Mouse (Mus musculus): ENCODE results near the gene Med10.

Med10 gene

DNA sequence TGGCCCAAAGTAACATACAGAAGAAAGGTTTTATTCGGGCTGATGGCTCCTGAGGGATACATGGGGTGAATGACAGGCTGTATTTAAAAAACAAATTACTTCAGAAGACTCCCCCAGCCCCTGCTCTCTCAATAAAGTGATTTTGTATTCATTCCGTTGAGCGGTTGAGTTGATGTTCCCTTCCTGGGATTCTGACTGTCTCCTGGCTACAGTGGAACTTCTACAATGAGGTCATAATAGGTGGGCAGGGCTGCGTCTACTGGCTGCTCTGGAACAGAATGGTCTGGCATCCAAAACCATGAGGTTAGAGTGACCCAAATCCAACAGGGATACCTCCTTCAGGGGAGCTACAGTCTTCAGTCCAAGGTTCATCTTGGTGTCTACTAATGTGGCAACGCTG lies at the start of gene Med10:
Gene Med10 (plus strand): TSS at position 301 of the 400 bp plus-strand sequence.
- DNase-seq (ENCODE audit: inconsistent ontology term) = no peak

DNA sequence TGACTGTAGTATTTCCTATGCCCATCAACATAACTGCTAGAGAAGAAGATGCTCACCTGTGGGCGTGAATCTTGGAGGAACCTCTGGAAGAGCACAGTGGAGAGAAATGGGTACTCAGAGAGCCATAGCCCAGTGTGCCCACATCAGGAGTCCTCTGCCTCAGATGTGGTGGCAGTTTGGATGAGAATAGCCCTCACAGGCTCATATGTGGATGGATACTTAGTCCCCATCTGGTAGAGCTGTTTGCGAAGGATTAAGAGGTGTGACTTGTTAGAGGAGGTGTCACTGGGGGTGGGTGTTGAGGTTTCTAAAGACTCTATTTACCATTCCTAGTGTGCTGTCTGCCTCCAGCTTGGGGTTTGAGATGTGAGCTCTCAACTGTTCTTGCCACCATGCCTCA lies 49.3 kb upstream of the Med10 start:
- DNase-seq (ENCODE audit: inconsistent ontology term) = no peak

DNA sequence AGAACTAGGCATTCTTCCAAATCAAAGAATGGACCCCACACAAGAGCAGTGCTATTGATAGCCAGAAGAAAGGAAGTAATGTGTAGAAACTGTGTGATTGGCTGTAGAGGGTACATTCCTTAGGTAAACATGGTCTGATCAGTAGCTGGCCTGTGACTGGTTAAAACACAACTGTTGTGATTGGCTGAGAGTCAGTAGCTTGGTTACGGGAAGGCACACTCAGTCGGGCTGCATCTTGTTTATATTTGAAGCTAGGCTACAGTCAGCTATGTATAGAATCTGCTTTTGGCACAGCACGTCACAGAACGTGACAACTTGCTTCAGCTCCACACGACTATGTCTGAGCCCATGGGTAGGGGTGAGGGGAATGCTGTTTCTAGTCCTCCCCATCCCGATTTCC lies 43.2 kb upstream of the Med10 start:
- DNase-seq (ENCODE audit: inconsistent ontology term) = no peak

DNA sequence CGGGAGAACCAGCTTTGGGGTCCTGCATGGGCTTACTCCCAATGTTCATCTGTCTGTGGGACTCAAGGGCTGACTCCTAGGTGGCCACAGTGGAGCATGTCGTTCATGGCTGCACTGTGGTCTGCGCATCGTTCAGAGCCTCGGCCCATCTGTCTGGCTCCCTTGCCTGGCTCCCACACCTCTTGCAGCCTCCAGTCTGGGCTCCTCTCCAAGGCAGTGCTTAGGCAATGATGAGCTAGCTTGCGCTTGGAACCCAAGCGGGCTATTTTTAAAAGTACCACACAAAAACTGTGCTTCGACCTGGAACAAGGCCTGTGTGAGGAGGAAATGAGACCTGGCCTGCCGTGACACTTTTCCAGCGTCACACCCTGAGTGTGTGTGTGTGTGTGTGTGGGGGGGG lies 40.8 kb upstream of the Med10 start:
- DNase-seq (ENCODE audit: inconsistent ontology term) = peak; percentile 74

DNA sequence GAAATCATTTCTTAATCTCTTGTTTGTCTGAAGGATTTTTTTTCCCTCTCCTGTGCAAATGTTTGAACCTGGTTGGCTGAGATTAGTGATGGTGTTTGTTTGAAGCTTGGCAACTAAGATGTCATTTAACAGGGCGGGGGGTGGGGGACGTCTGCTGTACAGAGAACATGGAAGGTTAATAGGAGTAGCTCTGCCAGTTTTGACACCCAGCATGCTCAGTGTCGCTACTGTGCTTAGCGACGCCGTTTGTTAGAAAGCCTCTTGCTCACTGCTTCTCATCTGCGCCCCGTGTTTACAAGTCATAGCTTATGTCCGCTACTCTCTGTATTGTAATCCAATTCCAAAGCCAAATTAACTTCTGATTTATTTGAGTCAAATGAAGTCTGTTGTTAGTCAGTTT lies 37.5 kb upstream of the Med10 start:
- DNase-seq (ENCODE audit: inconsistent ontology term) = no peak

DNA sequence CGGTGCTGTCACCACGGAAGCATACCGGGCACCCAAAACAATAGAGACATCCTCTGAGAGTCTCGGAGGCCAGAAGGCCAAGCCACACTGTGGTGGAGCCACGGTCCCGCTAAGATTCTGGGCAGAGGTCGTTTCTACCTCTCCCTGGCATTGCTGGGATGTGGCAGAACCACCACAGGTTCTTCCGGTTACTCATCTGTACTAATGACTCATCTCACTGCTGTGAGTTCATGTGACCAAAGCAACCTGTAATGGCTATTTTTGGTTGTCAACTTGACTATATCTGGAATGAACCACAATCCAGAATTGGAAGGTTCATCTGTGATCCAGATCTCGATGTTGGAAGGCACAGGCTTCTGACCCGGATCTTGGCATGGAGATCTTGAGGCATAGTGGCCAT lies 34.0 kb upstream of the Med10 start:
- DNase-seq (ENCODE audit: inconsistent ontology term) = no peak

DNA sequence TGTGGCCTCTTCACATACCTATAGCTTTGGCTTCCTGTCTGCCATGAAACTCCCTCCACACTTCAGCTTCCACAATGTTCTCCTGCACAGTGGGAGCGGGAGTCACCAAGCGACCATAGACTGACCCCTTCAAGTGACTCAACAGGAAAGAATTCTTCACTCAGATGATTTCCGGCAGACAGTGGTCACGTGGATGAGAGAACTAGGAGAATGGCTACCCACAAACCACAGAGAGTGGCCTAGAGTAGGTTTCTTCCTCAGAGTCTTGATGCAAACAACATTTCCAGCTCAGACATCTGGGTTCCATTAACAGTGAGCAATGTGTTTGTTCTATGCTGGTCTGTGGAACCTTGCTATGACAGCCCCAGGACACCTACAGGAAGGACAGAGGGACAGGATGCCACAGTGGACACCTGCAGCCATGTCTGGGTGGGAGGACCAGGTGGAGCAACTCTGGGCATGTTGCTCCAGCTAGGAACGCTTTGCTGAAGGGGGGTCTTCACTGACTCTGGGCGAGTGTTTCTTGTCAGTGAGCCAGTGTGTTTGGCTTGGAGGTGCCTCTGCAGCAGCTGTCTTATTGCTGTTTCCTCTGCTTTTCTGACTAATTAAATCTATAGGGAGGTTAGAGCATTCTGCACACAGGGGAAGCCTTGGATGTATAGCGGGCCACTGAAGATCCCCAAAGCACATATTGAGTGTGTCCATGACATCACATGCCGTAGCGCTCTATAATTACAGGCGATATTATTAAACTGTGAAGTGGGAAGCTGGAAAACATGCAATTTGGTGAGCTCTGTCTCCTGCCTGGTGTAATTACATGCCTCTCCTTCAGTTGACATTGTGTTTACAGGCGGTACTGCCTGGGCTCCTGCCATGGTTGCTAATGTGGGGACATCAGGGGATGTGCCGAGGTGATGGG lies 31.4 kb upstream of the Med10 start:
- peak; percentile 82 for DNase-seq (ENCODE audit: inconsistent ontology term)

DNA sequence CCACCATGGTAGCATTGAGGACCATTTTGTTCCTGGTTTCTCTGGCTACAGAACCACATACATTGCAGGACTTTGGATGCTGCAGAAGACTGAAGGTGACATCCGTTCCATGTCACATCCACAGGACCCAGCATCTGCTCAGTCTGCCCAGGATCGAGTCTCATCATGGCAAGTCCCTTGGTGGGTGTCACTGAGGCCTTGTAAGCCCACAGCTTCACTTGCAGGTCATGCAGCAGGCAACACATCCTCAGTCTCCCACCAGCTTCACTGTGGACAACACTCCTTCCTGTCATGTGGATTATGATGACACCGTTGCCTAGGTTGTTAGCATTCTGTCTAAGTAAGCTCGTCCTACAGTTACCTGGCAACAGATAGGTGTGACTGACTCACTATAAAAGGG lies 29.8 kb upstream of the Med10 start:
- no peak for DNase-seq (ENCODE audit: inconsistent ontology term)

DNA sequence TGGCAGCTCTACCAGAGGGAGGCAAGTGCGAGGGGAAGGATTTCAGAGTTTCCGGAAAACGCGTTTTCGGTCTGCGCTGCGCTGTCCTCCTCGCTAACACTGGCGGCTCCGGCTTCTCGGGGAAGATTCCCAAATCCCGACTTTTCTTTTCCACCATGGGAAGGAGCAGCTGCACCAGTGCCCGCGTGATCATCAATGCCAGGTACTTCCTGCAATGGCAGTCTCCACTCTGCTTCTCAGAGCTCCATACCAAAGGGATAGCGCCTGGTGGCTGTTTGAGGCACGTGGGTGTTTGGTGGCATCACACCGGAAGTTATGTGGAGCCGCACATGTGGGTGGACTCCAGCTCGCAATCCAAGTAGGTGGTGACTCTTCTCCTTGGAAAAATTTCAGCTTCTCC lies 24.0 kb upstream of the Med10 start:
- DNase-seq (ENCODE audit: inconsistent ontology term) = no peak

DNA sequence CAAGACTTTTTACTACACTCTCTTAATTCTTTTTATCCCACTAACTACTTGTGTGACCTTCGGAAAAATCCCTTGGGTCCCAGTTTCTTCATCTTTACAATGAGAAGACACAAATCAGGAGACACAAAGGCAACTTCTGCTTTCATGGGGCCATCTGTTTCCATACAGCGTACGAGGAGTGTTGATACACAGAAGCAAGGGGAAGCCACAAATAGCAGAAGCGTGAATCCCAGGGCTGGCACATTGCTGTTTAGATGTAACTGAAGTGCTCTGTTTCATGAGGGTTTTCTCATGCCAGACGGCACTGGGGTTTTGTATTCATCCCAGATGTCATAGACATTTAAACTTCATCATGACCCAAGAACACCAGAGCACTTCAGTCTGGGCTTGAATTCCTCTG lies 13.5 kb upstream of the Med10 start:
- no peak for DNase-seq (ENCODE audit: inconsistent ontology term)

DNA sequence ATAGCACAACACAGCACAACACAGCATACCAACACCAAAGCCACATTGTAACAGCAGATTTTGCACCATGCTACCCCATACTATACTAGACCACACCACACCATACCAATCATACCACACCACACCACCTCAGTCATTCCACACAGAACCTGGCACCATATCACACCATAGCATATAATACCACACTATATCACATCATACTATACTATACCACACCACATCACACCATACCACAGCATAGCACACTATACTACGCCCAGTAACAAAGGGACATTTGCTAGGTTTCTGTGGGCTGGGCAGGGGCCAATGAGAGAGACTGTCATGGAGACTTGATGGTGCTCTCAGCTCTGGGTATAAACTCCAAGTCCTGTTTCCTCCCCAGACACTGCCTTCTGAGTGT lies 10.4 kb upstream of the Med10 start:
- DNase-seq (ENCODE audit: inconsistent ontology term) = no peak

DNA sequence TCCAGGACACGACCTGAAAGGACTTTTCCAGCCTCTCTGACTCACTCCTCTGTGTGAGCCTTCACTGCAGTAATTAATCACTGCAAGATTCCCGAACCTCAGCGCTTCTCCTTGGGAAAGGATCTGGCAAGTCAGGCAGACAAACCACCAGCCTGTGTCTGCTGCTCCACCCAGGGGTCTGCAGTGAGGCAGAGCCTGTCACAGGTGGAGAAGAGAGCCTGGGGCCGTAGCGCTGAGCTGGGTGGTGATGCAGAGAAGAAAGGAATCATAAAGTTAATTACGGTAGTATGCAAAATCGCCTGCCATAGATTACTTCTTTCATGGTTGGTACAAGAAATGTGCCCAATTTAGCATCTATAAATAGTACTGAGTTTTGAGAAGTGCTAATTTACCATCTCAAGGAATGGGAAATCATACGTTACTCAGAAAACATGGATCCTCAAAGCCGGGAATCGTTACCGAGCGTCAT lies 9.6 kb upstream of the Med10 start:
- DNase-seq (ENCODE audit: inconsistent ontology term) = peak; percentile 38

DNA sequence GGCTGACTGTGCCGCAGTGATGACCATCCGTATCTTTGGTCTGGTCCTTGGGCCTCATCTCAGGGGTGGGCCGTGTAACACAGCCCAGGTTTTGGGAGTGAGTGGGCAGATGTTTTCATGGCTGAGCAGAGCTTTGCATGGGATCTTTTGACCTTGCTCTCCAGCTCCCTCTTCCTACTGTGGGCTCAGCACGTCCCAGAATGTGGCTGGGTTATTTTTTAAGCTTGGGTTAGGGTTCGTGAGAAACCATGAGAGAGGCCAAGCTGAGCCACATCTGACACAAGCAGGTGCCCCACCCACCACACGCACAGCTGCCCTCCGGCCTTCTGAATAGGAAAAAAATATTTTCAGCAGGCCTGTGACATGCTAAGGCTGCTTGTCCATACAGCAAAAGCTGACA lies 7.4 kb upstream of the Med10 start:
- no peak for DNase-seq (ENCODE audit: inconsistent ontology term)

DNA sequence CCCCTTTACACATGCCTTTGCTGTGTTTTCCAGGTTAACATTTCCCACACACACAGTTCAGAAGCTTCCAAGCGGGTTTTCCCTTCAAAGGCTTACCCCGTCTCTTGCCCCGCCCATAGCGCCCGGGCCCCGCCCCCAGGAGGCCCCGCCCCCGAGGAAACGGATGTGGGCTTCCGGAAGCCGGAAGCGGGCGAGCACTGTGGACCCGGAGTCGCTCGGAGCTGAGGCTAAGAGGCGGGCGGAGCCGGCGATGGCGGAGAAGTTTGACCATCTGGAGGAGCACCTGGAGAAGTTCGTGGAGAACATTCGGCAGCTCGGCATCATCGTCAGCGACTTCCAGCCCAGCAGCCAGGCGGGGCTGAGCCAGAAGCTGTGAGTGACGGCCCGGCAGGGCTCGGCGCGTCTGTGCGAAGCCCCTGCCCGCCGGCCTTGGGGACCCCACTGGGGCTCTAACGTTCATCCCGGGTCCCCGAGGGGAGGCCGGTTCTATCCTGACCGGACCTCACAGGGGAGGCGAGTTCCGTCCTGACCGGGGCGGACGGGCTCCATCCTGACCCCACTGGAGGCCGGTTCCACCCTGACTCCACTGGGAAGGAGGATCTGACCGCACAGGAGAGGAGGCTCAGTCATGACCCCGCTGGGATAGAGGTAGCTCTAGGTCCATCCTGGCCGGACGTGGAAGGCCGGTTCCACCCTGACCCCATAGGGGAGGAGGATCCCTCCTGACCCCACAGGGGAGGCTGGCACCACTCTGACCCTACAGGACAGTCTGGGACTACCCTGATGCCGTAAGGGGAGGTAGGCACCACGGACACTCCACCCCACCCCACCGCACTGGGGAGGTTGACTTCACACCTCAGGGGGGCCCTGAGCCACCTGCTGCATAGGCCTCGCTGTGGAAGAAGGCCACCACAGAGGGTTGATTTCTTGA lies 7.8 kb downstream of the Med10 start:
- DNase-seq (ENCODE audit: inconsistent ontology term) = peak; percentile 94

DNA sequence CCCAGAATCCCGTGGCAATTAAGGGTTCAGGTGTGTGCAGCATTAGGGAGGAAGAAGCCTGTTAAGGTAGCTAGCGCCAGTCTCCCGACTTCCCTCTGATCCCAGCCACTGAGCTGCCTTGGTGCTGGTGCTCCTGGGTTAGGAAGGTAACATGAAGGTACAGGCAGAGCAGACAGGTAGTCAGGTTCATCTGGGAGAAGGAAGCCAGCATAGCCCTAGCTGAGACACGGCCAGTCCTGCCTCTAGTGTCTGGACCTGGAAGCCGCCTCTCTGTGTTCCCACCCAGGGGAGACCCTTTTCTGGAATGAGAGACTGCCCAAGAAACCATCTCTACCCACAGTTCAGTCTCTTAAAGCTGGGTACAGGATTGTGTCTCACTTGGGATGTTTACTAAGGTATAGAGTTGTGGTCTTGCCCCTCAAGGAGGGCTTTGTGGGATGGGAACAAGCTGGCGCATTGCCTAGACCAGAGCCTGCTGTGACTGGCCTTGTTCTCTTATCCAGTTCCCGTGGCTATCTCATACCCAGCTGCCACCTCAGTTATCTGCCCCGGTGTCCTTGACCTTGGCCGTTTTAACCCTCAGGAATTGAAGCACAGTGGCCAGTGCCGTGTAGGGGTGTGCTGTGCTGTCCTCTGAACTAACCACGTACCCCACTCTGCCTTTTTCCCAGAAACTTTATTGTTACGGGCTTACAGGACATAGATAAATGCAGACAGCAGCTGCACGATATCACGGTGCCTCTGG lies 8.9 kb downstream of the Med10 start:
- DNase-seq (ENCODE audit: inconsistent ontology term) = no peak

DNA sequence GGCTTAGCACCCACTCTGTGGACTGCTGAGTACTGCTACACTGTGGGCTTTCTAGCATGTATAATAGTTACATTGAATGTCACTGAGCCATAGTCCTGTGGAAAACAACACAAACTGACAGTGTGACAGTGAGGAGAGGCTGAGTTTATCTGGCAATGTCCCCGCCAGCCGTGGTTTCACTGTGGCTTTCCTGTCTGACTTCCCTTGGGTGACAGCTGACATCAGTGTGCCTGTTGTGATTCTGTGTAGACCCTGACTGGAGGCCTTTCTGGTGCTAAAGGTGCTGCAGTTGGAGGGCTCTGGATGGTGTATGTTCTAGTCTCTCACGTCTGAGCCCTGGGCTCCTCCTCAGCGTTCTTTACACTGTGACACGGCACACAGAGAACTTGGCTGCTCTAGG lies 11.7 kb downstream of the Med10 start:
- DNase-seq (ENCODE audit: inconsistent ontology term) = no peak

DNA sequence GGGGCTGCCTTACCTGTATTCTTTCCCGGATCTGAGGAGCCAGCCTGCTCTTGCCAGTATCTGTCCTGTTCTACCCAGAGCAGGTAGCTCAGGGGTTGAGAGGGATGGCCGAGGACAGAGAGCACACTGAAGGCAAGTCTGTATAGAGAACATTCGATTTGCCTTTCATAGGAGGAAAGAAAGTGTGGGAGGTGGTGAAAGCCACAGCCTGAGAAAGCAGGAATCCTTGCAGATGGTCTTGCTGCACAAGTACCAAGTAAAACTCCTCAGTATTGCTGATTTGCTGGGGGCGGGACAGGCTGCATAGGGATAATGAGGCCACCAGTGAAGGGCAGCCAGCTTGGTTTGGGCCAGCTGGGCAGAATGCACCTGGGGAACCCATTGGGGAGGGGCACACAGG lies 16.1 kb downstream of the Med10 start:
- no peak for DNase-seq (ENCODE audit: inconsistent ontology term)

DNA sequence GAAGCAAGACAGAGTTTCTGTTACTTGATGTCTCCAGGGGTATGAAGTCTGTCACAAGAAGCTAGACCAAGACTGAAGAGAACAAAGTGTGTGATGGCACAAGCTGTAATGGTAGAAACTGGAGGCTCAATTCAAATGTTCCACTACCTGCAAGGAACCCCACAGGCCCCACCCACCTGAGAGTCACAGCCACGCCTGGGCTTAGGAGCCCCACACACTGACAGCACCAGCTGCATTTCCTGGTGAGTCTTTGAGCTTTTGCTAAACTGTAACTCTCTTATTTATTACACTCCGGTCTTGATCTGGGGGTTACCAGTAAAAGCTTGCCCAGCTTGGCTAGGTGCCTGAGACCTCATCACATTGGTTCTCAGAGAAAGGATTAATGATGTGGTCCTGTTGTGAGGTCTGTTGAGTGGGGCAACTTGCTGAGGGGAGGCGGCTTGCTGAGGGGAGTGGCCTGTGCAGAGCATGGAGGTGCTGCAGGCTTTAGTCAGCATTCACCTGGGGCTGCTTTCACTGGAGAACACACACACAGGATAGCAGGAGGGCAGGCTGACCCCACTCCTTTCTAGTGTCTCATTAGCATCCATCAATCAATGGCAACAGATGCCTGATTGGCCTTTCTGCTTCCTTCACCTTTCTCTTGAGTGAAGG lies 19.1 kb downstream of the Med10 start:
- DNase-seq (ENCODE audit: inconsistent ontology term) = no peak

DNA sequence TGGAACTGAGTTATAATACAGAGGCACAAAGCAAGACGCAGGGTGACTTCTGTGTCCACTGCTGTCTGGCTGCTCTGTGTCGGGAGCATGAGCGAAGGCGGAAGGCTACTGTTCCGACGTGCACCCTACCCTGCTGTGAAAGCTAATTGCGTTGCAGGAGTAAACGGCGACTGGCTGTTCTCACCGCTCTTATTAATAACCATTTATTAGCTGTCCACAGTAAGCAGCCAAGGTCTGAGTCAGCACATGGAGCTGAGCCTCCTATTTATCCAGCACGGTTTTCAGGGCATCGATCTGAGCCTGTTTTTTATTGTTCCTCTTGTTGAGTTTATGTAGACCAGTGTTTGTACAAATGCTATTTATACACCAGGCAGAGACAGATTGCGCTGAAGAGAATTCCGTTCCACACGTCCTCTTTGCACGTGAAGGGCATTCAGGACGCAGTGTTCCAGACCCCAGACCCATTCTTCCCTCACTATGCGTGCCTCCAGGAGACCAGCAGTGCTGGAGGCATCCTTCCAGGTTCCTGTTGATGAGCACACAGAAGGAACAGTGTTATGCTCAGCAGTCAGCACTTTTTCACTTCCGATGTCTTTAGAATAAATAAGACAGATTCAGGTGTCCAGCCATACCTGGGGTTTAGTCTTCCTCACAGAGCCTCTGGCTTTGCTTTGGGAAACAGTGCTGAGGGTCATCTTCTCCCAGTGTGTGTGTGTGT lies 21.9 kb downstream of the Med10 start:
- peak; percentile 37 for DNase-seq (ENCODE audit: inconsistent ontology term)

DNA sequence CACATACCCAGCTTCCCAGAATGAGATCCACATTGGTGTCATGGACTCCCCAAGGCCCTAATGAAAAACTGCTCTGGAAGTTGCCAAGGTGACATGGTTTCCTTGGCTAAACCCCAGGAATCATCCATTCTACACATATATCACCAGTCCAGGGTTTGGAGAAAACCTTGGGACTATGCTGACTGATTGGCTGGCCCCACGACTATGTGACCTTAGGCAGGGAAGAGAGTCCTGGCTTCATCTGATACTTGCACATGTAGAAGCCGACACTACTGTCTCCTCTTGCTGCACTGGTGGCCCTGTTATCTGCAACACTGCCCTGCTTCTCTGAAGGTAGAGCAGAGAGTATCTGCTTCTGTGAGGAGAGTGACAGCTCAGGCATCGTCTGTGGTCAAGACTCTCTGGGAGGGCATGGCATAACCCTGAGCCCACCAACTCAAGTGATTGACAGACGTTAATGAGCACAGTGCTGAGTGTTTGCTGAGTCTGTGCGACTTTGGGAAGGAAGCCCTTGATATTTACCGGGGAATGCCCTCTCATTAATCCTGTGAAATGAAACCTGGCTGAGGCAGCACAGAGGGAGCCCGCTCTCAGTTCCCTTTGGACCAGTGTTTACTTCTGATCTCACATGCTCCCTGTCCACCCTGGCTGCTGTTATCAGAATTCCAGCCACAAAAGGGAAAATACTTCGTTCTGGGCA lies 23.4 kb downstream of the Med10 start:
- DNase-seq (ENCODE audit: inconsistent ontology term) = no peak
